Mouse (Mus musculus) neural tube, embryonic 13.5 days (tissue): Measurements from ENCODE around the gene Dclk1. TPM values are rescaled to one million over a fixed set of nuclear protein-coding genes. Genes with fewer than 3 reads are reported as not detected.

ENCODE experiments used
- ATAC-seq: fragments of 200-750 bp; cut with Nextera tagmentation; 2 replicates; pipeline ENCODE4 v1.8.0; 2017; ENCODE audit warnings: low read depth, mild to moderate bottlenecking, moderate TSS enrichment, moderate library complexity
- H3K27ac ChIP-seq: fragments of 300-500 bp; sonication (generic); replicated peaks from 2 replicates; pipeline ENCODE4 v1.5.1; 2015; ENCODE audit warnings: moderate library complexity, mild to moderate bottlenecking, inconsistent platforms
- H3K27me3 ChIP-seq: fragments of 300-500 bp; sonication (generic); 2 replicates; pipeline ENCODE4 v1.6.1; 2015; ENCODE audit warnings: mild to moderate bottlenecking, inconsistent platforms
- H3K36me3 ChIP-seq: fragments of 300-500 bp; sonication (generic); 2 replicates; pipeline ENCODE4 v1.6.1; 2015; ENCODE audit warnings: mild to moderate bottlenecking, inconsistent platforms
- H3K4me1 ChIP-seq: fragments of 300-500 bp; sonication (generic); replicated peaks from 2 replicates; pipeline ENCODE4 v1.6.1; 2015; ENCODE audit warnings: inconsistent platforms
- H3K4me2 ChIP-seq: fragments of 300-500 bp; sonication (generic); 2 replicates; pipeline ENCODE4 v1.6.1; 2015; ENCODE audit warnings: inconsistent platforms, mild to moderate bottlenecking, moderate library complexity
- H3K4me3 ChIP-seq: fragments of 300-500 bp; sonication (generic); 2 replicates; pipeline ENCODE4 v1.5.1; 2015; ENCODE audit warnings: mild to moderate bottlenecking, inconsistent platforms
- H3K9ac ChIP-seq: fragments of 300-500 bp; sonication (generic); 2 replicates; pipeline ENCODE4 v1.6.1; 2015; ENCODE audit warnings: moderate library complexity, mild to moderate bottlenecking, inconsistent platforms
- H3K9me3 ChIP-seq: fragments of 300-500 bp; sonication (generic); 2 replicates; pipeline ENCODE4 v1.6.1; 2016; ENCODE audit warnings: inconsistent platforms
- WGBS: fragments of 180-500 bp; shearing (Covaris S2); methylation state at CpG from one replicate; pipeline ENCODE4 v1.1.7; 2015; 5-methylcytosine and 5-hydroxymethylcytosine counted together
- polyA plus RNA-seq: library from polyadenylated mRNA; unstranded; fragments of >200 nt; fragmentation: Nextera tagmentation; extraction: Ambion mirVana; gene quantifications from 2 replicates; pipeline ENCODE4 v1.2.1, GENCODE M21; 2015

The Dclk1 gene
- polyA plus RNA-seq, 1 experiment from 2014 or later: 190 TPM

DNA sequence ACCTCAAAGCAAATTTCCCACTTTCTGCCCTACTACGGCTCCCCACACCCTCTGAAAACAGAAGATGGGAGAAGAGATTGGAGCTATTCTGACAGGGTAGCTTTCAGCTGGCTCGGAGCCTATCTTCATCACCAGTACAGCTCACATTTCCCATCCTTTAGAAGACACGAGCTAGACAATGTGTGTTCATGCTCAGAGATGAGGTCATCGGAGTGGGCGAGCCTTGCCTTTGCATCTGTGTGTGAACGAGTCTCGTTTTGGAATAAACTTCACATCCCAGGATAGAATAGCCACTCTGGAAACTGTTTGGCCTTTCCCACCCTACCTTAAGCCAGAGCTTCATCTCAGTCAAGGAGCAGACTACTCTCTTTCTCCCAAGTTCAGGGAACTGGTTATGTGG lies 95.5 kb downstream of the Dclk1 start:
- Histone ChIP-seq H3K9me3 (no peaks in the 10 kb centered on the region), H3K27me3 (no peaks in the 10 kb centered on the region), H3K4me3 (no peak overlapping the region), H3K27ac (no peak overlapping the region), H3K4me2 (no peak overlapping the region), H3K9ac (no peak overlapping the region), H3K36me3 (no peaks in the 10 kb centered on the region), H3K4me1 (peaks cover 25% of the 10 kb centered on the region)
- ATAC-seq: no peak
- 92% methylated on average over 7 of the region's 7 CpGs for WGBS

DNA sequence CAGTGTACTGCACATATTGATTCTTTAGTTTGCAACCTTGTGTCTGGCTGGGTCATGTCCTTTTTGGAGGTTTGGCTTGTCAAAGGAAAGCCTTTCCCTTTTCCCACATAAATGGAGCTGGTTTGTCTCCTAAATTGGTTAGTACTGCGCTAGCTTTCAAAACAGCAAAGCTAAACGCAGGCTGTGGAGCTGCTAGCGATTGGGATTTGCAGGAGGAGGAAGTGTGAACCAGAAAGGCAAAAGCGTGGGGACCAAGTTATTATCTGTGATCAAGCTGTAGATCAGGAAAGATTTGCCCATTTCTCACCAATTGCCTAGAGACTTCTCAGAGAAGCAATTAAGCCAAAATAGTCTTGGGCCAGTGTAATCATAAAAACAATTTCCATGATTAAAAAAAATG lies 100.3 kb downstream of the Dclk1 start:
- no peak for ATAC-seq

DNA sequence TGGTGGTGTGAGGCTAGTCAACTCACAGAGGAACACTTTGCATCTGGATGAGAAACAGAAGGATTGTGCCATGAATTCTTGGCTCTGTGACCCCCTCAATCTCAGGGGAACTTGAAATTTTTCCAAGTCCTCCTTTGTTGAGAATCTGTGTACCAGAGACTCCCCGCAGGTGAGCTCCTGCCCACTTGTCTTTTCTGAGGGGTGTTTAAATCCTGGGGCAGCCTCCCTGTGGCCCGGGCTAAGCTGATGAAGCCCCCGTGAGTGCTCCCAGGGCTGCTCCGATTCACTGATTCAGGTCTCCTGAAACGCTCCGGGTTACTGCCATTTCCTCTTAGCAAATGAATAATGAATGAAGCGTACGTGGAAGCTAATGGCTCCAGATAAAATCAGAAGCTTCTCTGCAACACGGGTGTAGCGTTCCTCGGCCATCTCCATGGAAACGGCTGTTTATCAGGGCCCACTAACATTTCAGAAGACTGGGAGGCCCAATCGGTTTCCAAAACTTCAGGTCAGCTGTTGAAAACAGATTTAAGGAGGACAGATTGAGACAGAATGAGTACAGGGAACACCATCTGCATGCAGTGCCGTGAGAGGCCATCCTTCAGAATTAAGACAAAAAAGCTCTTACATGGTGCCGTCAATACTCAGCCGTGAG lies 105.3 kb downstream of the Dclk1 start:
- peak overlapping the region; percentile 49 for H3K9ac ChIP-seq
- no peaks in the 10 kb centered on the region for H3K36me3 ChIP-seq

More for the DNA sequence above, 100.3 kb downstream of the Dclk1 start:
- H3K9me3 ChIP-seq: no peaks in the 10 kb centered on the region
- 81% methylated on average over 4 of the region's 4 CpGs for WGBS
- H3K4me1 ChIP-seq: peaks cover 37% of the 10 kb centered on the region
- H3K4me3 ChIP-seq: no peak overlapping the region
- no peak overlapping the region for H3K9ac ChIP-seq
- H3K27ac ChIP-seq: no peak overlapping the region
- no peaks in the 10 kb centered on the region for H3K36me3 ChIP-seq
- H3K27me3 ChIP-seq: no peaks in the 10 kb centered on the region
- no peak overlapping the region for H3K4me2 ChIP-seq

DNA sequence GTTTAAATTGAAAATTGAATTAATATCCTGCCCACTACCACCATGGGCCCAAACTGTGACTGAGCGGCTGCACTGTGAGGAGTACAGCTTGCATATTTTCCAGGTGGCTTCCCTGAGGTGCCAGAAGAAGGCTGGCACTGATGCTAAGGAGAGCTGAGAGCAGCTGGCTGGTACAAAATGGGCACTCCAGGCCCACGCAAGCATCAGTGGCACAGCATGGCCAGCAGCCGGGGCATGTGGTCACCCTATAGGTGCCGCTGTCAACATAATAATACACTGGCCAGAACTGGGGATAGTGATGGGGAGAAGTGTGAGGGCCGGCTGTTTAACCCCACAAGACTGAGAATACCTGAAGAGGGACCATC lies 105.8 kb downstream of the Dclk1 start:
- H3K4me2 ChIP-seq: peak overlapping the region; percentile 42
- H3K4me1 ChIP-seq: peaks cover 72% of the 10 kb centered on the region
- no peaks in the 10 kb centered on the region for H3K27me3 ChIP-seq
- peak overlapping the region; percentile 90 for H3K27ac ChIP-seq
- peak; percentile 17 for ATAC-seq
- no peaks in the 10 kb centered on the region for H3K9me3 ChIP-seq
- peak overlapping the region; percentile 49 for H3K9ac ChIP-seq
- no peaks in the 10 kb centered on the region for H3K36me3 ChIP-seq
- WGBS: 58% methylated on average over 5 of the region's 5 CpGs
- no peak overlapping the region; the same call in 1 of the 2 replicates for H3K4me3 ChIP-seq

More for the DNA sequence above, 105.3 kb downstream of the Dclk1 start:
- H3K9me3 ChIP-seq: no peaks in the 10 kb centered on the region
- peak overlapping the region; percentile 90 for H3K27ac ChIP-seq
- H3K4me1 ChIP-seq: peaks cover 67% of the 10 kb centered on the region
- ATAC-seq: peak; percentile 48
- no peaks in the 10 kb centered on the region for H3K27me3 ChIP-seq
- H3K4me2 ChIP-seq: peak overlapping the region; percentile 42
- 14% methylated on average over 16 of the region's 16 CpGs for WGBS
- H3K4me3 ChIP-seq: no peak overlapping the region; the same call in 1 of the 2 replicates

DNA sequence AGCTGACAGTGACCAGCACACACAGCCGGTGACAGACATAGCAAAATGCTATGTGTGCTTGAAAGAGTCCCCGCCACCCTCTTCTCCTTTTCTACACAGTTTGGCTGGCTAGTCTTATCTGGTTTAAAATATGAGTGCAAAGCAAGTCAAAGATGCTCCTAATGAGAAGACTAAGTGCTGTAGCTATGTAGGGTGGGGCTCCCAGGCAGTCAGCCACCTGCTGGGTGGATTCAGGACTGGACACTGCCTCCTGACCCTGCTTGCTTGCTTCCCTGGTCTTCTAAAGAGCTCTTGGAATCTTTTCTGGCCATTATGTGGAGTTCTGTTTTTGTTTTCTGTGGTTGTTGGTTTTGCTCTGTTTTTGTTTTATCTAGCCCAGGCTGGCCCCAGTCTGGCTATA lies 108.0 kb downstream of the Dclk1 start:
- Histone ChIP-seq H3K27me3 (no peaks in the 10 kb centered on the region), H3K9me3 (no peaks in the 10 kb centered on the region), H3K4me1 (peaks cover 89% of the 10 kb centered on the region), H3K27ac (peak overlapping the region; percentile 46), H3K9ac (peak overlapping the region; percentile 23; the same call in 1 of the 2 replicates), H3K4me3 (no peak overlapping the region), H3K36me3 (no peaks in the 10 kb centered on the region), H3K4me2 (no peak overlapping the region)
- ATAC-seq: no peak
- WGBS: 60% methylated on average over 2 of the region's 2 CpGs

DNA sequence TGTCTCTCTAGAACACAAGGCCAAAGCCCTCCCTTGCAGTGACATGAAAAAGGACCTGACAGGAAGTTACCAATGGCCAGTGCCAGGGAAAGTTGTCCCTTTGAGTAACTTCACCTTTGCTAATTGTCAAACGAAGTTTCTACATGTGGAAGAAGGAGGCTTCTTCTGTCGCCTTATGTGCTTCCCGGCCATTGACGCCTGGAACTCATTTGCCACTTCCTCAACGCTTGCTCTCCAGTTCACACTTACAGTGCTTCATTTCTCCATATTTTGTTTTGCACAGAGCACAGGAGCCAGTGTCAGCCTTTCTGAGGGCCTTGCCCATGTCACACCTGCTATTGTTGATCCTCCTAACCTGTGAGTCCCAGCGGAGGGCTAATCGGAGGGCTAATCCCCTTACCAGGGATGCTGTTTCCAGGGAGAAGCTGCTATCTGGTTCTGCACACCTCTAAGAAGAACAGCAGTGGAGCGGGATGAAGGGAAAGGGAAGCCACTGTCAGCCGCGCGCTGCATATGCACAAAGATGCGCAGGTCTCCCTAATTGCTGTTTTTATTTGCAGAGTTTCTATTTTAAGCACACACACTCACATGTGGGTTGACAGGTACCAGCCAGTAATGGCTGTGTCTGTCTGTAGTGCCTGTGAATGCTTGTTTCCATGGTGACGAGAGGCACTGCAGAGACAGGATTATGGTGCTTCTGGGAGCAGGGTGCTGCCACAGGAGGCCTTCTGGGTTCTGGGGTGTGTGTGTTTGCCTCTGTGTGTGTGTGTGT lies 109.3 kb downstream of the Dclk1 start:
- Histone ChIP-seq H3K9ac (peak overlapping the region; percentile 54), H3K27me3 (no peaks in the 10 kb centered on the region), H3K4me1 (peaks cover 81% of the 10 kb centered on the region), H3K36me3 (no peaks in the 10 kb centered on the region), H3K9me3 (no peaks in the 10 kb centered on the region), H3K4me3 (no peak overlapping the region), H3K27ac (peak overlapping the region; percentile 92), H3K4me2 (peak overlapping the region; percentile 26)
- ATAC-seq: peak; percentile 40
- 55% methylated on average over 13 of the region's 13 CpGs for WGBS

DNA sequence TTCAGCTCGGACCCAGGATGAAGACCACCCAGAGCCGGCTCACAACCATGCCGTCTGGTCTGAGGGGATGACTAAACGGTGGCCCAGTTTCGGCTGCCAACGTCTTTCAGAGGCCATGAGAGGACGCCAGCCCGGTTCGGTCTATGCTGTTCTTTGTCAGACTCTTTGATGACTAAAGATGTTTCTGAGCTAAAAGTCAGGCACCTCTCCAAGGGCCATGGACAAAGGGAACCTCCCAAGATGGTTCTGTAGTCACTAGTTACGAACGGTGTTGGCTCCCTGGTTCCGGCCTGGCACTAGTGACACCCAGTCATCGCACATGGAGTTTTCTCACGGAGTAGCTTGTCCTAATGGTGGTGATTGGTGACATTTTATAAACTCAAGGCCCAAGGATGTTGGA lies 110.4 kb downstream of the Dclk1 start:
- H3K36me3 ChIP-seq: no peaks in the 10 kb centered on the region
- H3K9me3 ChIP-seq: no peaks in the 10 kb centered on the region
- H3K27me3 ChIP-seq: no peaks in the 10 kb centered on the region
- no peak overlapping the region for H3K4me2 ChIP-seq
- H3K4me1 ChIP-seq: peaks cover 76% of the 10 kb centered on the region
- ATAC-seq: 0 out of 2 replicates have a peak, but pooled peaks have one; percentile 9
- peak overlapping the region; percentile 92 for H3K27ac ChIP-seq
- 77% methylated on average over 14 of the region's 14 CpGs for WGBS
- H3K9ac ChIP-seq: peak overlapping the region; percentile 38
- H3K4me3 ChIP-seq: no peak overlapping the region

DNA sequence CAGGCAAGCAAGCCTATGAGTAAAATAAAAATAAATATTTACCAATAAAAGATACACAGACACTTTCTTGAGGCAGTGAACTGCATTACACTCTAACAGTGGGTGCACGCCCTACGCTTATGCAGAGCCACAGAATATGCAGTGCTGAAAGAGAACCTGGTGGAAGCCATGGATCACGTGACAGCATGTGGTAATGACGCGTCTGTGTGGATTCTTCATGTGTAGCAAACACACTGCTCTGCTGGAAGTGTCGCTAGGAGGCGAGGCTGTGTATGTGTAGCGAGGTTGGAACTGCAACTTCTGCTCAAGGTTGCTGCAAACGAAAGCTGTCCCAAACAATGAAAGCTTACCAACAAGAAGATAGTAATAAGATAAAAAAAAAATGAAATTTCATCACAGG lies 111.0 kb downstream of the Dclk1 start:
- Histone ChIP-seq H3K4me3 (no peak overlapping the region), H3K4me2 (no peak overlapping the region), H3K9me3 (no peaks in the 10 kb centered on the region), H3K9ac (no peak overlapping the region), H3K36me3 (no peaks in the 10 kb centered on the region), H3K27me3 (no peaks in the 10 kb centered on the region), H3K4me1 (peaks cover 69% of the 10 kb centered on the region), H3K27ac (peak overlapping the region; percentile 92)
- WGBS: 54% methylated on average over 9 of the region's 9 CpGs
- no peak for ATAC-seq

DNA sequence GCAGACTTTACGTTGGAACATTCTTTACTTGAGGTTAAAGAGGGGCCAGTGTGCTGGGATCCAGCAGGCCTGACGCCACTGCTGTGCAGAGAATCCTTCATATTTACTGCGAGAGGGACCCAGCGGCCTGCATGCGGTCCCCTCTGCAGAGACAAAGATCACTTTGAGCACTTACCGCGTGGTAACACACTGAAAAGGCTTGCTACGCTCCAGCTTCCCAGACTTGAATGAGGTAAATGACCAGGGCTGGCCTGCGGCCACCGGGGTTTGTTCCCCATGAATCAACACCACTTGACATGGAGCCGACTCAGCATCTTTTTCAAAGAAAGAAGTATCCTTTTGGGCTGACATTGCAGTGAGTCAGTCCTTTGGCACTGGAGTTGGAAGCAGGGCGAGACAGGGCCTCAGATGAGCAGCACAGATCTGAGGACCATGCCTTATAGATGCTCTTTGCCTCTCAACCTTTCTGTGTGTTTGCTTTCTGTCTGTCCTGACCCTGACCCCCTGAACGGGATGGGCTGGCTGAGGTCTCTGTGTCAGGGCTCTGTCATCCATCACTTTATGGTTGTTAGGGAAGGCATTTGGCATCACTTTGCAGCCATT lies 111.8 kb downstream of the Dclk1 start:
- H3K9me3 ChIP-seq: no peaks in the 10 kb centered on the region
- 4% methylated on average over 13 of the region's 13 CpGs for WGBS
- ATAC-seq: peak; percentile 25; the same call in 1 of the 2 replicates
- peaks cover 61% of the 10 kb centered on the region for H3K4me1 ChIP-seq
- H3K36me3 ChIP-seq: no peaks in the 10 kb centered on the region
- peak overlapping the region; percentile 92 for H3K27ac ChIP-seq
- 0 out of 2 replicates have a peak overlapping the region, but pooled peaks have one; percentile 9 for H3K4me2 ChIP-seq
- H3K9ac ChIP-seq: peak overlapping the region; percentile 59
- no peaks in the 10 kb centered on the region for H3K27me3 ChIP-seq
- H3K4me3 ChIP-seq: no peak overlapping the region

DNA sequence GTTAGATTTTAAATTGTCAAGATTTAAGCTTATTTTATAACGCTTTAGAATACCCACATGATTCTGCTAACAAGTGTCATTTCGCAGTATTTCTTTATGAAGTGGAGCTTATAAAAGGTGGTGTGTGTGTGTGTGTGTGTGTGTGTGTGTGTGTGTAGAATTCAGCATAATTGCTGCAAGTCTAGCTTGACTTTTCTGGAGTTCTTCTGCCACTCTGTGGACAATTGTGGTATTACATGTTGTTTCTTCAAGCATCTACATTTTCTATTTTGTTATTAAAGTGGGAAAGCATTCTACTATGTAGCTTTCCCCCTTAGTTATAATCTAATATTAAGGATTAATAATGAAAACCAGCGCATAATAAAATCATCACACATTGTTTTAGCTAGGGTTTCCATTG lies 112.6 kb downstream of the Dclk1 start:
- Histone ChIP-seq H3K4me1 (peaks cover 54% of the 10 kb centered on the region), H3K9me3 (no peaks in the 10 kb centered on the region), H3K4me2 (no peak overlapping the region), H3K9ac (no peak overlapping the region), H3K27me3 (no peaks in the 10 kb centered on the region), H3K27ac (peak overlapping the region; percentile 92), H3K36me3 (no peaks in the 10 kb centered on the region), H3K4me3 (no peak overlapping the region)
- WGBS: 16% methylated on average over 3 of the region's 3 CpGs
- ATAC-seq: no peak

DNA sequence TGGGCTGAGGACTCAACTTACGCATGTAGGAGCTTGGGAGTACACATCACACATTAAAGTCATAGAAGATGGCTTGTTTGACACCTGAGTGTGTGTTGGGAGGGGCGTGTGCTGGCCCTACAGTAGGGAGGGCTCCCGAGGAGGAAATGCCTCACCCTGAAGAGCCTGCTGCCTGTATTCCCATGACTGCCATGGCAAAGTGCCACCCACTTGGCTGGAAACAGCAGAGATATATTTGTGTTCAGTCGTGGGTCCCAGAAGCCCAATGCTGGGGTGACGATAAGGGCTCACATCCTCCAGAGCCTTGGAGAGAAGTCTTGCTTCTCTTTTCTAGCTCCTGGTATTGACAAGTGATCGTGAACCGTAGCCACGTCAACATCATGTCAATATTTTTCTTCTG lies 116.3 kb downstream of the Dclk1 start:
- H3K9ac ChIP-seq: no peak overlapping the region
- no peaks in the 10 kb centered on the region for H3K36me3 ChIP-seq
- H3K4me1 ChIP-seq: peaks cover 18% of the 10 kb centered on the region
- no peak for ATAC-seq
- H3K4me2 ChIP-seq: no peak overlapping the region
- no peak overlapping the region for H3K27ac ChIP-seq
- 89% methylated on average over 8 of the region's 8 CpGs for WGBS
- H3K4me3 ChIP-seq: no peak overlapping the region
- no peaks in the 10 kb centered on the region for H3K9me3 ChIP-seq
- no peaks in the 10 kb centered on the region for H3K27me3 ChIP-seq

DNA sequence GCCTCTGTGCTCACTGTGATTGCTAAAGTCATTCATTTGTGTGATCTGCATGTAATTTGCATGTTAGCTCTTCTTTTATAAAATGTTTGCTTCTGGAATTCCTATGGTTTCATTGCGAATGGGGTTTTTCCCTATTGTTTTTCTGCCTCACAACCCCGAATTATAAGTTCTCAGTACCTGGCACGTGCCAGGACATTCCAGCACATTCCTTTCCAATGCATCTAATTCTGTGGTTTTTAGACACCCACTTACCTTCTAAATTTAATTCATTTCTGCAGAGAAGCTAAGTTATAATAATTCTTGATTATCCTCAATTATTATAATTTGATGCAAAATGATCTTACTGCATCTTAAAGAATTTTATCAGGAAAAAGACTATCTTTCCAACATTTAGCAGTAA lies 118.7 kb downstream of the Dclk1 start:
- Histone ChIP-seq H3K27me3 (no peaks in the 10 kb centered on the region), H3K4me2 (no peak overlapping the region), H3K27ac (no peak overlapping the region), H3K9me3 (no peaks in the 10 kb centered on the region), H3K4me1 (peaks cover 10% of the 10 kb centered on the region; the same call in 1 of the 2 replicates), H3K4me3 (no peak overlapping the region), H3K9ac (no peak overlapping the region), H3K36me3 (no peaks in the 10 kb centered on the region)
- WGBS: 90% methylated on average over 3 of the region's 3 CpGs
- no peak for ATAC-seq
